Mouse (Mus musculus) gastrocnemius, adult 8-10 months (tissue): ENCODE measurements around the gene Gm42688. TPM values are rescaled to one million over a fixed set of nuclear protein-coding genes. Genes with fewer than 3 reads are reported as not detected.

Source experiments
- DNase-seq, 2 experiments: peaks; one replicate each; pipeline ENCODE4 v3.0.0; 2022; ENCODE audit warnings: low spot score in 2 of 2
- total RNA-seq, 4 experiments: library from RNA; stranded (reverse); gene quantifications; 2 replicates each; pipeline ENCODE4 v1.2.4; 2022

Gene Gm42688
- total RNA-seq, result under 1 TPM; 0.60 to 0.99 (median 0.82) TPM

GRCm38 (mm10) chr6:83101316-83101687 is at the start of gene Gm42688, which contains the start of gene Ccdc142:
TSS of gene Gm42688 (plus strand) at chr6:83101617.
TSS of gene Ccdc142 (plus strand) at chr6:83101601.
- peak; percentile 84 to 87 for DNase-seq

- DNase-seq, result no peak
Measured at GRCm38 (mm10) chr6:83053136-83053960, 48.1 kb upstream of the Gm42688 start.

GRCm38 (mm10) chr6:83054074-83054851 is 47.2 kb upstream of the Gm42688 start, which contains the start of gene Aup1:
TSS of gene Aup1 (plus strand) at chr6:83054521.
- DNase-seq, result peak; percentile 93 to 97

GRCm38 (mm10) chr6:83054871-83055431 is 46.5 kb upstream of the Gm42688 start, which contains the start of gene Htra2:
TSS of gene Htra2 (minus strand) at chr6:83055273.
- no peak for DNase-seq

- DNase-seq, result no peak
Measured at GRCm38 (mm10) chr6:83057790-83058189, 43.6 kb upstream of the Gm42688 start, which contains the start of gene Dqx1. TSS of gene Dqx1 (plus strand) at chr6:83057844.

- no peak for DNase-seq
Measured at GRCm38 (mm10) chr6:83058725-83059124, 42.7 kb upstream of the Gm42688 start.

- no peak for DNase-seq
Measured at GRCm38 (mm10) chr6:83065995-83066394, 35.4 kb upstream of the Gm42688 start.

- DNase-seq, result no peak
Measured at GRCm38 (mm10) chr6:83066441-83066840, 35.0 kb upstream of the Gm42688 start.

- DNase-seq, result no peak
Measured at GRCm38 (mm10) chr6:83068221-83068620, 33.2 kb upstream of the Gm42688 start.

- DNase-seq, result no peak
Measured at GRCm38 (mm10) chr6:83068706-83069487, 32.5 kb upstream of the Gm42688 start.

GRCm38 (mm10) chr6:83069488-83070246 is 31.8 kb upstream of the Gm42688 start:
- no peak for DNase-seq

GRCm38 (mm10) chr6:83070247-83070310 is 31.3 kb upstream of the Gm42688 start, which contains the start of gene Tlx2:
TSS of gene Tlx2 (minus strand) at chr6:83070293.
- no peak for DNase-seq

- DNase-seq, result no peak
Measured at GRCm38 (mm10) chr6:83070311-83071219, 30.9 kb upstream of the Gm42688 start.

GRCm38 (mm10) chr6:83071220-83071619 is 30.2 kb upstream of the Gm42688 start:
- no peak for DNase-seq

GRCm38 (mm10) chr6:83074979-83075378 is 26.4 kb upstream of the Gm42688 start:
- DNase-seq, result no peak

- no peak for DNase-seq
Measured at GRCm38 (mm10) chr6:83077630-83078323, 23.6 kb upstream of the Gm42688 start, which contains the start of gene Pcgf1. TSS of gene Pcgf1 (plus strand) at chr6:83077869.

GRCm38 (mm10) chr6:83078324-83078858 is 23.0 kb upstream of the Gm42688 start:
- peak; percentile 99 to 100 for DNase-seq

GRCm38 (mm10) chr6:83080210-83080609 is 21.2 kb upstream of the Gm42688 start:
- DNase-seq, result no peak

- DNase-seq, result no peak
Measured at GRCm38 (mm10) chr6:83083497-83083896, 17.9 kb upstream of the Gm42688 start.
